Mouse (Mus musculus) urinary bladder, postnatal 25 days (tissue): ENCODE data around the gene Rdh1.
"Not testable (repeated sequence)": the region's sequence is repeated elsewhere in the genome, so short reads cannot be mapped to it uniquely, and the experiment has no call there.

Experiments
- DNase-seq: peaks from one replicate; pipeline ENCODE4 v3.0.0; 2022; ENCODE audit warnings: low spot score

Rdh1 gene

GRCm38 (mm10) chr10:127748847-127749612, 10.5 kb upstream of the Rdh1 start:
- no peak for DNase-seq

- DNase-seq: no peak
Measured at GRCm38 (mm10) chr10:127750136-127750777, 9.3 kb upstream of the Rdh1 start.

GRCm38 (mm10) chr10:127751548-127751947, 8.0 kb upstream of the Rdh1 start, which contains the start of gene Gpr182:
Gene Gpr182 (minus strand): TSS chr10:127751732.
- no peak for DNase-seq

GRCm38 (mm10) chr10:127754566-127755166, 4.9 kb upstream of the Rdh1 start:
- DNase-seq: no peak

- no peak for DNase-seq
Measured at GRCm38 (mm10) chr10:127755246-127755645, 4.3 kb upstream of the Rdh1 start.

GRCm38 (mm10) chr10:127755770-127756468, 3.6 kb upstream of the Rdh1 start:
- DNase-seq: no peak

- not testable (repeated sequence) for DNase-seq
Measured at GRCm38 (mm10) chr10:127762926-127763325, 3.4 kb downstream of the Rdh1 start.

GRCm38 (mm10) chr10:127763914-127764680, 4.6 kb downstream of the Rdh1 start:
- DNase-seq: no peak

- no peak for DNase-seq
Measured at GRCm38 (mm10) chr10:127766564-127766963, 7.0 kb downstream of the Rdh1 start.

- no peak for DNase-seq
Measured at GRCm38 (mm10) chr10:127776011-127776410, 16.5 kb downstream of the Rdh1 start, which contains the start of gene Rdh9. Gene Rdh9 (plus strand): TSS chr10:127776386.

- DNase-seq: not testable (repeated sequence)
Measured at GRCm38 (mm10) chr10:127782321-127782720, 22.8 kb downstream of the Rdh1 start.

- DNase-seq: not testable (repeated sequence)
Measured at GRCm38 (mm10) chr10:127785411-127785810, 25.9 kb downstream of the Rdh1 start.

- DNase-seq: no peak
Measured at GRCm38 (mm10) chr10:127799295-127799694, 39.8 kb downstream of the Rdh1 start.

GRCm38 (mm10) chr10:127800891-127801290, 41.4 kb downstream of the Rdh1 start, which contains the start of gene Rdh16:
Gene Rdh16 (plus strand): TSS chr10:127801152.
- no peak for DNase-seq

GRCm38 (mm10) chr10:127801612-127802011, 42.1 kb downstream of the Rdh1 start:
- no peak for DNase-seq

GRCm38 (mm10) chr10:127802236-127802635, 42.7 kb downstream of the Rdh1 start:
- DNase-seq: no peak

- DNase-seq: no peak
Measured at GRCm38 (mm10) chr10:127804416-127804815, 44.9 kb downstream of the Rdh1 start.

GRCm38 (mm10) chr10:127815888-127816287, 56.4 kb downstream of the Rdh1 start:
- no peak for DNase-seq

GRCm38 (mm10) chr10:127817268-127817910, 57.9 kb downstream of the Rdh1 start:
- not testable (repeated sequence) for DNase-seq
